Mouse (Mus musculus) right cerebral cortex, postnatal 25 days (tissue): ENCODE measurements around the gene Ina.
"Not testable (repeated sequence)": the region's sequence is repeated elsewhere in the genome, so short reads cannot be mapped to it uniquely, and the experiment has no call there.

Experiments
- DNase-seq: peaks from one replicate; pipeline ENCODE4 v3.0.0; 2022

Ina gene

DNA sequence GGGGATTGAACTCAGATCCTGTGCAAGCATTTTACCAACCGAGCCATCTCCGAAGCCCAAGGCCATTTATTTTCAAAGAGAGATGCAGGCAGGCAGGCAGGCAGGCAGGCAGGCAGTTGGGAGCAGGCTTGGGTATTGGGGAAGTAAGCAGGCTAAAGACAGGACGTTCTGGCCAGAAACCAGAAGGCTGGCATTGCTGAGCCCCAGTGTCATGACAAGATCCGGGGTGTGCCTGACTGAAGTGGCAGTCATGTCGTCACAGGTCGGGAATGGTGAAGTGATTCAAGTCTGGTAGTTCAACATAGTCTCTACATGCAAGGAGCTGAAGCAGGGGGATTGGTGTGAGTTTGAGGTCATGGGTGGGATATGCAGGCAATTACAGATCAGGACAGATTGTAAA, 26.9 kb upstream of the Ina start:
- no peak for DNase-seq

DNA sequence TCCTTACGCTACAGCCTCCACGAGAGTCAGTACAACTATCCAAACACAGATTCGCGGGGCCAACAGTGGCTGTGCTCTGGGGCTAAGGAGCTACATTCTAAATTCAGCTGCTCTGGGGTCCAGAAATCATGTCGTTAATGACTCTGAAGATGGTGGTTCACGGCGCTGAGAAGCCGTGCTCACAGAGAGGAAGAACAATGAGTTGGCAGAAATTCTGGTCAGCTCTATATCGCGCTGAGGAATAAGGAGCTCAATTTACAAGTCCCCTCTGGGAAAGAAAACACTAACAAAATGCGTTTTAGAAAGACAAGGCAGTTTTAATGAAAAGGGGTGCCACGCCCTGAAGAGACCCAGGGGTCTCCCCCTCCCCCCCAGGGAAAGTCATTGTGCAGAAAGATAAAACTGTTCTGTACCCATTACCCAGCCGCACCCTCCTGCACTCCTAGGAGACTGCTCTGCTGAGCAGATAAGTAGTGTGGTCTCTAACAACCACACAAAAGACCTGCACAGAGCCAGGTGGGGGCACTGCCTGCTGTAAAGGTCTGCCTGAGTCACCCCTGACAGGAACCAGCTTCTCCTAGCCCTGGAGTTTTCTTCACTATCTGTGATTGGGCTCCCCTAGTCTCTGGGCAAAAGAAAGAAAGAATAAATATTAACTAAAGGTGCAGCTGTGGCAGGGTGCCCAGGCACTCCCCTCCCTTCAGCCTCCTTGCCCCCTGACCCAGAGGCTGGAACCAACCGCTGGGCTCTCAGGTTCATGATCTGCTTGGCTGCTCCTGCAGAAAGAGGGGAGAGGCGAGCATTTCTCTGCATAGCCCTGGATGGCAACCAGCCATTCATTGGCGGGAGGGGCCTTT, 26.0 kb upstream of the Ina start:
- no peak for DNase-seq

DNA sequence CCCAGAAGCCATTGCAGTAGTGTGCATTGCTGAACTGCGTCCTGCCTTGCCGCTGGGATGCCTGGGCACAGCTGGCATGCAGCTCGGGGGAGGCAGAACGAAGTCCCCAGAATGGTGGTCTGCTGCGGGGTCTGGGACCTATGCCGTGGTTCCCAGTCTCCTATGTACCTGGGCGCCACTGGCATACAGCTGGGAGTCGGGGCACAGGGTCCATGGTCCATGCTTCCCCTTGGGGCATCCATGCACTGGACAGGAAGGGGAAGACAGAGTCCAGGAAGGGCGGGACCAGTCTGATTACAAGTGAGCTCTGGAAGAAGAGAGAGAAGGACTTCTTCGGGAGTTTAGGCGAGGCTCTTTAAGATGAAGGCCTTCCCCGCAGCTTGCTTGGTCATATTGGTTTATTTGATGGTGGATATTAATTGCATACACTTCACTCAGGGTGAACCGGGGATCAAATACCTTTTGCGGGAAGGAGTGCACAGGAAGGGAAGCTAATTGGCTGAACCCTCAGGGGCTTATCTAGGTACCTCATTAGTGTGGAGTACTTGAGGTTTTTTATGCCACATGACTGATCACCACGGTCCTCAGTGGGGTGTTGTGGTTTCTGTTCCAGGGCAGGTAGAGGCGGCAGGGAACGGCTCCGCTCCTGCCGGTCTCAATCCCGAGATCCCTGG, 24.9 kb upstream of the Ina start:
- no peak for DNase-seq

DNA sequence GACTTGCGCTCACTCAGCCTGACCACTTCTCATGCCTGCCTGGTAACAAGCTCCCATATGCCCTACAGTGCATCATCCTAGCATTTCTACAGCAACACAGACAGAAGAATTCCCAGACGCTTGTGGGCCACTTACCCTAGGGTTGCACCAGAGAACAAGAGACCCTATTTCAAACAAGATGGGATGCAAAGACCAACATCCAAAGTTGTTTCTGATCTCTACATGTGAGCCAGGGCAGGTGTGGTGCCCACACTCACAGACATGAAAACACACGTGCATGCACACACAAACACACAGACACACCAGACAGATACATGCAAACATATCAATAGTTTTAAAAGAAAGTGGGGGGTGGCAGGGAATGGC, 24.4 kb upstream of the Ina start:
- no peak for DNase-seq

DNA sequence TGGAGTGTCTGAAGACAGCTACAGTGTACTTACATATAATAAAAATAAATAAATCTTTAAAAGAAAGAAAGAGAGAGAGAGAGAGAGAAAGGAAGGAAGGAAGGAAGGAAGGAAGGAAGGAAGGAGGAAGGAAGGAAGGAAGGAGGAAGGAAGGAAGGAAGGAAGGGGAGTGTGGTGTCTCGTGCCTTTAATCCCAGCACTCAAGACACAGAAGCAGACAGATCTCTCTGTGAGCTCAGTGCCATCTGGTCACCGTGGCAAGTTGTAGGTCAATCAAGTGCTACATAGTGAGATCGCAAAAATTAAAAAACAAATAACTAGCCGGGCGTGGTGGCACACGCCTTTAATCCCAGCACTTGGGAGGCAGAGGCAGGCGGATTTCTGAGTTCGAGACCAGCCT, 23.9 kb upstream of the Ina start:
- not testable (repeated sequence) for DNase-seq

DNA sequence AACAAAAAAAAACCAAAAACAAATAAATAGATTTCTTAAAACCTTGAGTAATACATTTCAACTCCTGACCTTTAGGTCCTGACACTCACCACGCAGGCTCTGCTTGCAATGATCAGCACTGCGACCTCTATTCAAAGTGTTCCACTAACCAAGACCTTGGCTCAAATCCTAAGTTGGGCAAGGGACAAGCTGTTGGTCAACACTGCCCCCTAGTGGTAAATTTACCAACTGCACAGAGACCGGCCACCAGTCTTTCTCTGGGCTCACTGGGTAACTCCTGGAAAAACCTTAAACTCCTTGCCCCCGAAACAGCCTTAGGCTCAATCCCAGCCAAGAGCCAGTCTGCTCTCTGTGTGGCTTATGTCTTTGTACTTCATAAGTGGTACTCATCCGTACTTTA, 23.4 kb upstream of the Ina start:
- DNase-seq, result peak; percentile 74

DNA sequence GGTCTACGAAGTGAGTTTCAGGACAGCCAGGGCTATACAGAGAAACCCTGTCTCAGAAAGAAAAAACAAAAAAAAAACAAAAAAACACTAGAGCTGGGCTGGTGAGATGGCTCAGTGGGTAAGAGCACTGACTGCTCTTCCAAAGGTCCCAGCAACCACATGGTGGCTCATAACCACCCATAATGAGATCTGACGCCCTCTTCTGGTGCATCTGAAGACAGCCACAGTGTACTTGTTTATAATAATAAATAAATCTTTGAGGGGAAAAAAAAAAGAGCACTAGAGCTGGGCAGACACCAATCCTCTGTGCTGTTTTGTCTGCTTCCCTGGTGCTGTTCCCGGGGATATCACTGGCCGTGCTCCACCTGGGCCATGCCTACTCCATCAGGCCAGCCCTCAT, 22.2 kb upstream of the Ina start:
- DNase-seq, result not testable (repeated sequence)

DNA sequence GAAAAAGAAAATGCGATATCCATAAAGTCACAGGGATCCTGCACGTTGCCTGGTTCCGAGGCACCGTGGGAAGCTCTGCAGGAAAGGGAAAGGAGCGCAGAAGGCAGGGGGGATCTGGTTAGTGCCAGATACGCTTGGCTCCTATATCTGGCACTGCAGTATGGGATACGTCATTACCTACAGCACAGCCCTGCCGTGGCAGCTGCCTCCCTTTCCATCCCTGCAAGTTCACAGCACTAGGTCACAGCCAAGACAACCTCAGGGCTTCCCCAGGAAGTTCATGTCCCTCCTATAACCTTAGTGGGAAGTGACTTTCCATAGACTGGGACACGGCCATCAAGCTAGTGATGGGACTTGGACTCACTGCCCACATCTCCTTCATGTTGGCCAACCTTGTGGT, 18.4 kb upstream of the Ina start:
- DNase-seq, result no peak

DNA sequence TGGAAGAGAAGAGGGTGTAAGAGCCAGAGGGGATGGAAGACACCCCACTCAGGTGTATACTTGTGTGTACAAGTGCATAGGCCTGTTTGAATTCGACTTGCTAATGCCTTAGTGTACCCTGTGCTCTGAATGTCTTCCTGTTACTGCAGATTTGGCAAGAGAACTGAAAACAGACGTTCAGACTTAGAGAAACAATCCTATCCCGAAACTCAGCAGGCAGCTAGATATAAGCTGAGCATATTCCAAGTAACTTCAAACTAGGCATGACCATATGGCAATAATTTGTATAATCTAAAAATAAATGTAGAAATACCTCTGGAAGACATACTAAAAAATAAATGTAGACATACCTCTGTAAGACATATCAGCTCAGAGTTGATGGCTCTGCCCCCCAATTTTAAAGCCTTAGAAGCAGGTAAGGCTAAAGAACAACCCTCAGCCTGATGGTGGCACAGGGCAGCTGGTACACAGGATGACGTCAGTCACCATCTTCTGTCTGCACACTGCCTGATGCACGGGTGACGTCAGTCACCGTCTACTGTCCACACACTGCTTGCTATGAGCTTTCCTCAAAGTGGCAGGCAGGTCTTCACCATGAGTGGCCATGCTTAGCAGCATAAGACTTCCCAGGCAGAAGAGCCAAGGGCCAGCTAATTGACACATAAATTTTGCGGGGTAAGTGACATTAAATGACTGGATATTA, 16.2 kb upstream of the Ina start:
- no peak for DNase-seq

DNA sequence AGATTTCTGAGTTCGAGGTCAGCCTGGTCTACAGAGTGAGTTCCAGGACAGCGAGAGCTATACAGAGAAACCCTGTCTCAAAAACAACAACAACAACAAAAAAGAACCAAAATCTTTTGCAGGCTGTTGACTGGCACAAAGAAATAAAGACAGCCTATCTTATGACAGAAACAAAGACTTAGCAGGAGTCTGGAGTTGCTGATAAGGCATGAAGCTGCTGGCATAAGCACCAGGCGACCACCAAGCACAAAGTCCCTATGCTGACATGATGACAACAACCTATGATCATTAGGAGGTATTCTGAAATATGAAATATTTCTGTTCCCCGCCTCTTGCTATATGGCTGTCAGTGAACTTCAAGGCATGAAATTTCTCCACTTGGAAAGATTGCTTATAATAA, 15.5 kb upstream of the Ina start:
- DNase-seq, result no peak

DNA sequence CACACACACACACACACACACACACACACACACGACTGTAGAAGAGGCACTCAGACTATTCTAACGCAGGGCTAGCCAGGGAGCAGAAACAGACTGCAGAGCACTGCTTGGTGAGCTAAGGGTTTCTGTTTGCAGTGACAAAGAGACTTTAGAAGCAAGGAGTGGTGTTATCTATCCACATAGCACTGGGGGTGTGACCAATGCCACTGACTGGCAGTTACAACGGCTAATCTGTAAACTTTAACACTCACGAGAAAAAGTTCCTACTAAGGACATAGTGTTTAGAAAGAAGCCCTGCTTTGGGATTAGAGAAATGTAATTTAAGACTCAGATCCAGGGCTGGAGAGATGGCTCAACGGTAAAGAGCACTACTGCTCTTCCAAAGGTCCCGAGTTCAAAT, 14.7 kb upstream of the Ina start:
- no peak for DNase-seq

DNA sequence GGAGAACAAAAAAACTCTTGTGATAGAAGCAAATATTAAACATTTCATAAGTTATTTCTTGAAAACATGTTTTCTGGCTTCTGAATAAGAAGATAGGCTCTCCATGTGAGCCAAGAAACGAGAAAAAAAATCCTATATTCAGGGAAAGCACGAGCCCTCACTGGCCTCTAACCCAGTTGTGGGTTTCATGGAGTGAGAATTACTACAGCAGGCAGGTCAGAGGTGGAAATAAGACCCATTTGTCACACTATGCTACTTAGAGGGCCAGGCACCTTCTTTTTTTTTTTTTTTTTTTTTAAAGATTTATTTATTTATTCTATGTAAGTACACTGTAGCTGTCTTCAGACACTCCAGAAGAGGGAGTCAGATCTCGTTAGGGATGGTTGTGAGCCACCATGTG, 14.1 kb upstream of the Ina start:
- not testable (repeated sequence) for DNase-seq

DNA sequence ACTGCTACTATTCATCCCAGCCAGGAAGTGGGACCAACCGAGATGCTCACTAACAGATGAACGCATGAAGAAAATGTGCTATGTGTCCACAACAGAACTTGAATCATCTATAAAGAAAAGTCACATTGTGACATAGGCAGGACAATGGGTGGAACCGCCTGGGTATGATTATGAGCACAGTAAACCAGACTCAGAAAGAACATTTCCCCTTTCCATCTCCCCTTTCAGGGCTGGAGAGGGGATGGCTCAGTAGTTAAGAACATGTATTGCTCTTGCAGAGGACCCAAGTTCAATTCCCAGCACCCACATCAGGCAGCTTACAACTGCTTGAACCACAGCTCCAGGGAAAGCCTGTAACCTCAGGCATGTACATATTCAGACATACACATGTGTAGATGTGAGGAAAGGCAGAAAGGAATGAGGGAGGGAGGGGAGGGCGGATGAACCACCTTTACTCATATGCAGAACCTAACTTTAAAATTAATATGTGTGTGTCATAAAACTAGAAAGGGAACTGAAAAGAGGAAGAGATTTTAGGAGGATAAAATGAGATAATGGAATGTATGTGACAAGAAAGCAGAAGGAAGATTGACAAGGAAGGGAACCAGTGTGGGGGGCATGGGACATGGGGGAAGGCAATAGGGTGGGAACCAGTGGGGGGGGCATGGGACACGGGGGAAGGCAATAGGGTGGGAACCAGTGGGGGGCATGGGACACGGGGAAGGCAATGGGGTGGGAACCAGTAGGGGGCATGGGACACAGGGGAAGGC, 10.6 kb upstream of the Ina start:
- no peak for DNase-seq

DNA sequence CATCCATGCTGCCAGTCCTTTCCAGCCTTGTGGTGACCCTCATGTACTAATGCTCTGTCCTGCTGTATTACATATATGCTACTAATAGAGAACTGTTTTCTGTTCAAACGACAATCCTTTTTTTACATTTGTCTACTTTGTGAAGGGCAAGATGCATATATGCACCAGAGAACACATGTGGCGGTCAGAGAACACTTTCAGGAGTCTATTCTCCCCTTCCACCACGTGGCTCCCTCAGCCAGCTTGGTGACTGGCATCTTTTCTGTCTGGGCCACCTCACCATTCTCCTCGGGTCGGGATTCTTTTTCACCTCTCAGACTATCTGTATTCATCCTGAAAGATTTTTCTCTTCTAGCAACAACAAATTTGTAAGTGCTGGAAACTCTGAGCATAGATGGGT, 8.6 kb upstream of the Ina start:
- DNase-seq, result no peak

DNA sequence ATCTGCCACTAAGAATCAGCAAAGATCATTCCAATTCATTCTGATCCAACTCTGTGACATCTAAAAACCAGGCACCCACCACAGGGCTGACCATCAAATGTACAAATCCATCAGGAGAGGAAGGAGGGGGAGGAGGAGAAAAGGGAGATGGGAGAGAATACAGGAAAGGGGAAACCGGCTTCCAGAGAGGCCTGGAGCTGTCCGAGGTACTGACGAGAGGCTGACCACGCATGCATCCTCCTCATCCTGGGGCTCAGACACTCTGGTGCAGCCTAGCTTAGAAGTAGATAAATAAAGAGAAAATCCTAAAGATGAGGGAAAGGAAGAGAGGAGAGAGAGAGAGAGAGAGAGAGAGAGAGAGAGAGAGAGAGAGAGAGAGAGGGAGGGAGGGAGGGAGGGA, 8.2 kb upstream of the Ina start:
- DNase-seq, result no peak

DNA sequence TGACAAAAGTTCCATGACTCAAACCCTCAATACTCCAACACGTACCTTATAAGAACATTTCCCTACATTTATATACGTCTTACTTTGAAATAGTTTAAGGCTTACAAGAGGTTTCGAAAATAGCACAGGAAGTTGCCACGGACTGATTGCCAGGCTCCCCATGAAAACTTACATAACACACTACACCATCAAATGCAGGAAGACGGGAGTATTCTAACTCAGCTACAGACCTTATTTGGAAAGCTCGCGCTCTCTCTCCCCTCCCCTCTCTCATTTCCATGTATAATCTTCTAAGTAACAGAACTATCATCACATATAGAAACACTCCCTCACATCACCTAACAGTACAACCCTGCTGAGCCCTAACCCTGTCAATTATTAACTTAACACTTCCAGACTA, 5.1 kb upstream of the Ina start:
- DNase-seq, result no peak

DNA sequence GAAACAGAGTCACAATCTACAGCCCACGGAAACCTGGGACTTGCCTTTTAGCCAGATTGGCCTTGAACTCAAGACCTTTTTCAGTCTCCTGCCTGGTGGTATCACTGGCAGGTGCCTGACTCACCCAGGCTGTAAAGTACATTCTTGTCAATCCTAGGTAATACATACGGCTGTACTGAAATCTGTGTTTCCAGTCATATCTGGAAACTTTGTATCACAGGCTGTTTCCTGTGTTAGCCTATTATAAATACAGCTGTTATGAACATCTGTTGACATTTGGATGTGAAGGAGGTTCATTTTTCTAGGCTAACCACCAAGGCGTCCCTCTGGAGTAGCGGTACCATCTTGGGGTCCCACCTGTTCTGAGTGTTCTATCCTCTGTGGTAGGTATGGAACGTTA, 4.6 kb upstream of the Ina start:
- no peak for DNase-seq

DNA sequence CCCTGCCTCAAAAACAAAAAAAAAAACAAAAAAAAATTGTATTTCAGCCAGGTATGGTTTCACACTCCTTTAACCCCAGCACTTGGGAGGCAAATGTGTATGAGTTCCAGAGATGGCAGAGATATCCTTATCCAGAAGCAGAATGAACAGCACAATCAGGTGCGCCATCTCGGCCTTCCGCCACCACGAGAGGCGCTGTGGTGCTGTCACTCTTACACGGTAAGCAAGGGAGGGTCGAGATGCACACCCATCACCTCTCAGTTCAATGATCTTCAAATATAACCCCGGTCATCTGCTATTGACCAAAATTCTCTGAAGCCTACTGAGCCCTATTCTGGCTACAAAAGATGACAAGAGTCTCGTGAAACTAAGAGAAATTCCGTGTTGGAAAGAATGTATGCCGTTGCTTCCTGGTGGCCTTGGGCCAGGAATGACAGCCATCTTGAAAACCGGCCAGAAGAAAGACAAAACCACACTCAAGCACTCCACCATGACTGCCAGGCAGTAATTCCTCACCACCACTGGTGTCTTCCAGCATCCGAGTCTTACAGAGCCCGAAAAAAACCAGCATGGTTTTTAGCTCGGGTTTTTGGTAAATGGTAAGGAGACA, 1.9 kb upstream of the Ina start:
- no peak for DNase-seq

DNA sequence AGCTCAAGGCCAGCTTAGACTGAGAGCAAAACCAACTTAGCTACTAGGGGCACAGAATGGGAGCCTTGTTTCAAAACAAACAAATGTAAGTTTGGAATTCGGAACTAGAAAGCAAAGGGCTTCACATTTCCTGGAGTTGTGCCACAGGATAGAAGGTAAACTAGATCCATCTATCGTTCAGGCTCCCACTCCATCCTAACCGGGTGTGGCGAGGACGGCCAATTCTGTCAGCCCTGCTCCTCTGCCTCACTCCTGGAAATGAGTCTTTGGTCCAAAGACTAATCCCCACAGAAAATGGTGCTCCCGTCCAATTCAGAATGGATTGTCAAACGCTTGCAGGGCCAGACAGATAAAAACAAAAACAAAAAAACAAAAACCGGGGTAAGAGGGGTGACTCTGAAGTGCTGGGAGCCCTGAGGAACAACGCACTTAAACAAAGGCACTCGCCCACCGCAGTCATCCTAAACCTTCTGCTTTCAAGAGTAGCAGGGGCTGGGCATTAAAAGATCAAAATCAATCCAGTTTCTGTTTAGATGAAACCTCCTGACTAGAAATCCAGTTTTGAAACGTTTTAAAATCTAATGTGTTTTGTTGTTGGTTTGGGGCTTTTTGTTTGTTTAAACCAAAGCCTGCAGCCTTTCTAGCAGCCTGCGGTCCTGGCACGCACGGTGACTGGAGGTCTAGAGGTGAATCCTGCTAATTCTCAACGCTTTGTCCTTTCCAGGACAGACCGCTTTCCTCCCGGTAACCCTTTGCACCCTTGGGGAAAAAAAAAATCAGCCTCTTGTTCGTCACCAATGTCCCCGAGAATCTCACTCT, 949 bp upstream of the Ina start:
- DNase-seq, result no peak

DNA sequence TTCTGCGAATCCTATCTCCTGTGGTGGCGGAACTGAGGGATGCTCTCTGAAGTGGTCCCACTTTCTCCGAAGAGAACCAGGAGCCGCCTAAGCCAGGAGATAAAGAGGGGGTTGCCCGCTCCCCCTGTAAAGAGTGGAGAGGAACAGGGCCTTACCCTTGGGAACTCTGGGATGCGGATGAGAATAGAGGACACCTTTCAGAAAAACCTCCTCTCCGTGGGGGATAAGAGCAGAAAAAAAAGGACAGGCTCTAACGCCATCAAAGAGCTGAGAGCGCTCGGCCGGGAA, 395 bp upstream of the Ina start:
- no peak for DNase-seq

DNA sequence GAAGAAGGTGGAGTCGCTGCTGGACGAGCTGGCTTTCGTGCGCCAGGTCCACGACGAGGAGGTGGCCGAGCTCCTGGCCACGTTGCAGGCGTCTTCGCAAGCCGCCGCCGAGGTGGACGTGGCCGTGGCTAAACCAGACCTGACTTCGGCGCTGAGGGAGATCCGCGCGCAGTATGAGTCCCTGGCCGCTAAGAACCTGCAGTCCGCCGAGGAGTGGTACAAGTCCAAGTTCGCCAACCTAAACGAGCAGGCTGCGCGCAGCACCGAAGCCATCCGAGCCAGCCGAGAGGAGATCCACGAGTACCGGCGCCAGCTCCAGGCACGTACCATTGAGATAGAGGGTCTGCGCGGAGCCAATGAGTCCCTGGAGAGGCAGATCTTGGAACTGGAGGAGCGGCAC, 898 bp downstream of the Ina start:
- DNase-seq, result no peak

DNA sequence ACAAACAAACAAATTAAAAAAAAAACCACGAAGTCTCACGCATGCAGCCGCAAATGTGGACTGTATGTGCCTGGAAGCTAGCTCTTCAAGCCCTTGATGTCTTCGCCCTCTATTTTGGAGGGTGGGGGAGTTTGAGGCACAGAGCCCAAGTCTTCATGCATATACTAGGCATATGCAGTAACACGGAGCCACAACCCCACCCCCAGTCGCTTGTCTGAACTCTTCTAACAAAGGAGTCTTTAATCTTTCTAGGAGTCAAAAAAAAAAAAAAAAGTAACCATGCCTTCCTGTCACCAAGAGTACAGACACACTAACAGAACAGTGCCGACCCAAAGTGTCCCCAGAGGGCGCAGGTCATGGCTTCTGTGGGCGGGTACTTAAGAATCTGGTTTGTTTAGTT, 1.5 kb downstream of the Ina start:
- DNase-seq, result no peak
